ENCODE assay signal across 19 mouse cellular contexts in genomic region chr2:46360049-46360712, GRCm38 (mm10).
DNase-seq lines count a peak whose midpoint lies in the region; ATAC-seq and TF ChIP-seq lines count a peak whose summit lies in the region.
"Had no signal": no experiment of that assay in that cellular context is flagged by ENCODE, and none has a peak within 500 bp of the region (broad histone marks: within the 10 kb centered on the region; RNA-seq: fewer than 3 reads in every experiment).

No protein-coding gene starts in this region.

- DNase-seq in kidney, adult 2 months: peak; percentile 2
- no peak for DNase-seq in kidney, adult 8-10 months
- peak; percentile 7 for DNase-seq in lung, postnatal 36 days
- DNase-seq in lung, postnatal 10 days: no peak
- no peak for DNase-seq in testis, postnatal 14 days (ENCODE audit: low spot score)
- DNase-seq in kidney, postnatal 25 days: no peak
- DNase-seq: adrenal gland, adult 8-10 months; adrenal gland, postnatal 36 days; cerebellum, adult 2 months; cerebellum, postnatal 10 days; gastrocnemius, postnatal 10 days; heart, adult 2 months had no signal

- H3K27ac ChIP-seq in kidney, adult 2 months (ENCODE audit: insufficient read depth, low read depth, low read length): no peak overlapping the region
- H3K27ac ChIP-seq: embryonic facial prominence, embryonic 12.5 days; forebrain, embryonic 15.5 days; heart, adult 2 months; hindbrain, embryonic 15.5 days had no signal

- H3K4me1 ChIP-seq in kidney, adult 2 months (ENCODE audit: control insufficient read depth, insufficient read depth, low read length): no peaks in the 10 kb centered on the region
- H3K4me1 ChIP-seq: embryonic facial prominence, embryonic 12.5 days; forebrain, embryonic 15.5 days; heart, embryonic 12.5 days; hindbrain, embryonic 15.5 days had no signal

- H3K36me3 ChIP-seq in kidney, adult 2 months (ENCODE audit: control insufficient read depth, insufficient read depth, low read length): no peaks in the 10 kb centered on the region
- H3K36me3 ChIP-seq: embryonic facial prominence, embryonic 12.5 days; forebrain, embryonic 15.5 days; G1E; heart, embryonic 12.5 days; hindbrain, embryonic 15.5 days had no signal

- H3K27me3 ChIP-seq in kidney, adult 2 months (replicated peaks; ENCODE audit: control insufficient read depth, insufficient read depth, low read length): no peaks in the 10 kb centered on the region
- H3K27me3 ChIP-seq: embryonic facial prominence, embryonic 12.5 days; forebrain, embryonic 15.5 days; heart, embryonic 12.5 days; hindbrain, embryonic 15.5 days had no signal

- WGBS in kidney, adult 2 months: 60% methylated on average over 4 of the region's 4 CpGs

- TF ChIP-seq CTCF in kidney, adult 2 months (conservative IDR thresholded peaks at IDR 0.05; ENCODE audit: insufficient read depth, insufficient read length, low read depth, low read length): no peak

- TF ChIP-seq POLR2A in kidney, adult 2 months (IDR thresholded peaks at IDR 0.05; ENCODE audit: low read depth, low read length): no peak

- no peak overlapping the region for H3K4me3 ChIP-seq in kidney, adult 2 months (ENCODE audit: insufficient read depth, low read depth, low read length)
- H3K4me3 ChIP-seq: embryonic facial prominence, embryonic 12.5 days; forebrain, embryonic 15.5 days; heart, adult 2 months; heart, embryonic 12.5 days; hindbrain, embryonic 15.5 days had no signal

- ATAC-seq in granulocyte monocyte progenitor cell, adult 5-6 weeks (replicated peaks; ENCODE audit: poor library complexity, severe bottlenecking): peak; percentile 88
- peak; percentile 75 for ATAC-seq in monocyte, adult 5-6 weeks (replicated peaks; ENCODE audit: insufficient number of reproducible peaks, low FRiP score, low TSS enrichment, poor library complexity, severe bottlenecking)
- ATAC-seq: forebrain, embryonic 15.5 days had no signal

Comparison
In these comparisons a context has a peak if more than half of its experiments do, and no peak if none do; other contexts are left out.
1. DNase-seq: peak in kidney, adult 2 months (single experiment) and lung, postnatal 36 days (single experiment); none in kidney, adult 8-10 months (0 of 2), lung, postnatal 10 days (single experiment), testis, postnatal 14 days (single experiment) and kidney, postnatal 25 days (0 of 2).